In the genomic region with DNA sequence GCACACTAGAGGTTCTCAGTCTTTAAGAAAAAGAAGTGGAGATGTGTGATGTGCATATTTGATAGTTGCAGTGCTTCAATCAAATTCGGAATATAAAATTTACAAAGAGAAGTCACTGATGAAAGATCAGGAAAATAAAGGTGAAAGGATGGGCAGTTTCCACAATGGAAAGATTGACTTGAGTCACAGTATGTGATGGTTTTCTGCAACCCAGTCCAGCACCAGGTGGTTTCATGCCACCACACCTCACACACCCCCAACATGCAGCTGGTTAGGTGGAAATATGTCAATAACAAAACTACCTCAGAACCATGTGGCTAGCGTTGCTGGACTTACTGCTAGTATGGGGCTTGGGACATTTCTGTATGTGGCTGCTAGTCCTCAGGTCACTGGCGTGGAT, we compare ENCODE assay signal across 17 mouse cellular contexts.
A peak's percentile ranks its signal among the peaks of the same experiment; 100 is the strongest.
DNase-seq lines count a peak whose midpoint lies in the region; ATAC-seq and TF ChIP-seq lines count a peak whose summit lies in the region.
"Had no signal": no experiment of that assay in that cellular context is flagged by ENCODE, and none has a peak within 500 bp of the region (broad histone marks: within the 10 kb centered on the region; RNA-seq: fewer than 3 reads in every experiment).

No protein-coding gene starts in this region.

- peak; percentile 14; the same call in 1 of the 2 replicates for ATAC-seq in forebrain, postnatal 0 days
- ATAC-seq in heart, embryonic 15.5 days (replicated peaks; ENCODE audit: insufficient number of reproducible peaks, insufficient read depth, low FRiP score, low read depth): peak; percentile 27; the same call in 1 of the 2 replicates
- no peak for ATAC-seq in limb, embryonic 15.5 days (ENCODE audit: insufficient number of reproducible peaks, low FRiP score, low TSS enrichment, low read depth)
- peak; percentile 29 for ATAC-seq in inflammation-experienced regulatory T-cells, adult 6 months

- H3K4me3 ChIP-seq in forebrain, postnatal 0 days (ENCODE audit: low read depth, low read length): no peak overlapping the region
- H3K4me3 ChIP-seq in forebrain, embryonic 10.5 days: no peak overlapping the region
- no peak overlapping the region for H3K4me3 ChIP-seq in heart, embryonic 15.5 days
- no peak overlapping the region for H3K4me3 ChIP-seq in limb, embryonic 15.5 days
- H3K4me3 ChIP-seq in limb, embryonic 10.5 days: no peak overlapping the region
- H3K4me3 ChIP-seq: embryonic facial prominence, embryonic 12.5 days; midbrain, embryonic 10.5 days had no signal

- H3K36me3 ChIP-seq in forebrain, postnatal 0 days (ENCODE audit: insufficient read depth): peaks cover 16% of the 10 kb centered on the region
- H3K36me3 ChIP-seq in forebrain, embryonic 10.5 days (replicated peaks): peaks cover 86% of the 10 kb centered on the region
- H3K36me3 ChIP-seq in heart, embryonic 15.5 days: peaks cover 23% of the 10 kb centered on the region
- peaks cover 44% of the 10 kb centered on the region for H3K36me3 ChIP-seq in limb, embryonic 15.5 days
- peaks cover 76% of the 10 kb centered on the region for H3K36me3 ChIP-seq in limb, embryonic 10.5 days

- H3K4me1 ChIP-seq in forebrain, postnatal 0 days (ENCODE audit: insufficient read depth): no peaks in the 10 kb centered on the region
- H3K4me1 ChIP-seq in forebrain, embryonic 10.5 days: no peaks in the 10 kb centered on the region
- peaks cover 20% of the 10 kb centered on the region for H3K4me1 ChIP-seq in heart, embryonic 15.5 days (replicated peaks)
- H3K4me1 ChIP-seq in limb, embryonic 15.5 days: no peaks in the 10 kb centered on the region
- no peaks in the 10 kb centered on the region for H3K4me1 ChIP-seq in limb, embryonic 10.5 days
- H3K4me1 ChIP-seq: embryonic facial prominence, embryonic 12.5 days; midbrain, embryonic 10.5 days had no signal

- H3K4me2 ChIP-seq in forebrain, postnatal 0 days (ENCODE audit: low read depth): no peak overlapping the region
- H3K4me2 ChIP-seq in heart, embryonic 15.5 days: no peak overlapping the region
- no peak overlapping the region for H3K4me2 ChIP-seq in limb, embryonic 15.5 days
- H3K4me2 ChIP-seq: embryonic facial prominence, embryonic 12.5 days had no signal

- H3K27me3 ChIP-seq in forebrain, postnatal 0 days (ENCODE audit: insufficient read depth, low read length): no peaks in the 10 kb centered on the region
- H3K27me3 ChIP-seq in forebrain, embryonic 10.5 days (ENCODE audit: poor library complexity, severe bottlenecking): no peaks in the 10 kb centered on the region
- no peaks in the 10 kb centered on the region for H3K27me3 ChIP-seq in heart, embryonic 15.5 days
- no peaks in the 10 kb centered on the region for H3K27me3 ChIP-seq in limb, embryonic 15.5 days
- H3K27me3 ChIP-seq in limb, embryonic 10.5 days (ENCODE audit: low read depth, poor library complexity, severe bottlenecking): no peaks in the 10 kb centered on the region
- H3K27me3 ChIP-seq: embryonic facial prominence, embryonic 12.5 days had no signal

- no peak overlapping the region for H3K27ac ChIP-seq in forebrain, postnatal 0 days (ENCODE audit: low read depth, low read length)
- no peak overlapping the region for H3K27ac ChIP-seq in forebrain, embryonic 10.5 days
- H3K27ac ChIP-seq in heart, embryonic 15.5 days: peak overlapping the region; percentile 87
- H3K27ac ChIP-seq in limb, embryonic 15.5 days: peak overlapping the region; percentile 23; the same call in 1 of the 2 replicates
- H3K27ac ChIP-seq in limb, embryonic 10.5 days: no peak overlapping the region
- H3K27ac ChIP-seq: embryonic facial prominence, embryonic 12.5 days; liver, embryonic 14.5 days; macrophage; midbrain, embryonic 10.5 days had no signal

- TF ChIP-seq CTCF in forebrain, postnatal 0 days (IDR thresholded peaks at IDR 0.05; ENCODE audit: low read depth): no peak

- 86% methylated on average over 3 of the region's 3 CpGs for WGBS in forebrain, postnatal 0 days
- WGBS in forebrain, embryonic 10.5 days: 90% methylated on average over 3 of the region's 3 CpGs
- WGBS in heart, embryonic 15.5 days: 72% methylated on average over 3 of the region's 3 CpGs
- WGBS in limb, embryonic 15.5 days: 91% methylated on average over 3 of the region's 3 CpGs
- WGBS in limb, embryonic 10.5 days: 92% methylated on average over 3 of the region's 3 CpGs

- H3K9me3 ChIP-seq in forebrain, postnatal 0 days (ENCODE audit: low read length): no peaks in the 10 kb centered on the region
- no peaks in the 10 kb centered on the region for H3K9me3 ChIP-seq in forebrain, embryonic 10.5 days
- no peaks in the 10 kb centered on the region for H3K9me3 ChIP-seq in heart, embryonic 15.5 days (replicated peaks)
- no peaks in the 10 kb centered on the region for H3K9me3 ChIP-seq in limb, embryonic 15.5 days
- H3K9me3 ChIP-seq in limb, embryonic 10.5 days (replicated peaks): no peaks in the 10 kb centered on the region
- H3K9me3 ChIP-seq: embryonic facial prominence, embryonic 12.5 days; midbrain, embryonic 10.5 days had no signal

- H3K9ac ChIP-seq in forebrain, postnatal 0 days: no peak overlapping the region
- no peak overlapping the region for H3K9ac ChIP-seq in heart, embryonic 15.5 days
- H3K9ac ChIP-seq in limb, embryonic 15.5 days: no peak overlapping the region
- H3K9ac ChIP-seq: embryonic facial prominence, embryonic 12.5 days; liver, embryonic 14.5 days had no signal

- intact Hi-C loops in heart, postnatal 36 days (cut with DNase I): loop anchor here (5.0 kb wide), 2 partner anchors 95 to 975 kb away; no protein-coding TSS in a partner anchor

- DNase-seq in forebrain, postnatal 0 days: no peak
- DNase-seq in forebrain, embryonic 10.5 days (ENCODE audit: extremely low spot score, low spot score): no peak
- no peak for DNase-seq in heart, postnatal 36 days
- DNase-seq in limb, embryonic 10.5 days (ENCODE audit: low spot score): no peak
- no peak for DNase-seq in ovary, postnatal 14 days (ENCODE audit: low spot score)
- DNase-seq: B cell, adult 2 months; cerebellum, adult 9-10 months; gastrocnemius, postnatal 14 days; kidney, postnatal 36 days; thymus, postnatal 36 days had no signal

Comparison
In these comparisons a context has a peak if more than half of its experiments do, and no peak if none do; other contexts are left out.
1. H3K27ac ChIP-seq: peak in heart, embryonic 15.5 days (single experiment) and limb, embryonic 15.5 days (single experiment); none in forebrain, postnatal 0 days (single experiment), forebrain, embryonic 10.5 days (single experiment) and limb, embryonic 10.5 days (single experiment).